Mouse (Mus musculus) gastrocnemius, adult 2 months (tissue): ENCODE measurements around the gene Nat8f6. TPM values are rescaled to one million over a fixed set of nuclear protein-coding genes. Genes with fewer than 3 reads are reported as not detected.

ENCODE experiments used
- microRNA-seq: library from miRNA; unstranded; fragments of <30 nt; microRNA quantifications from one replicate; pipeline ENCODE4 v1.2.0, GENCODE M21; 2021
- total RNA-seq, 2 experiments: library from RNA; stranded (reverse); gene quantifications; 2 replicates each; pipeline ENCODE4 v1.2.3; 2021

Nat8f6 gene
- total RNA-seq, 2 experiments from 2014 or later: not detected

Small RNA genes lying within 50 kb of the gene (microRNA-seq; reads per million reads assigned to microRNA genes)
- gene Mir6375: not detected

Other genes with a start within 250 kb of the Nat8f6 start
- under 1 TPM; 0.54 to 0.78 TPM for gene Alms1, start 233.4 kb downstream of the Nat8f6 start, total RNA-seq
- gene Nat8f7, start 107.7 kb downstream of the Nat8f6 start, total RNA-seq: under 1 TPM in 1 of 2 experiments, not detected in 1; 0.13 TPM
- not detected for gene Nat8f3, start 55.2 kb downstream of the Nat8f6 start, total RNA-seq
- not detected for gene Nat8f5, start within 50 bp of the Nat8f6 start, total RNA-seq
- gene Nat8, start 11.1 kb upstream of the Nat8f6 start, total RNA-seq: not detected
- gene Nat8f2, start 48.2 kb upstream of the Nat8f6 start, total RNA-seq: not detected
- gene Nat8f4, start 83.9 kb upstream of the Nat8f6 start, total RNA-seq: under 1 TPM; 0.15 to 0.28 TPM
- gene Tprkb, start 90.9 kb upstream of the Nat8f6 start, total RNA-seq: 10 to 100 TPM; 17.0 to 18.7 TPM
- gene Nat8f1, start 94.7 kb upstream of the Nat8f6 start, total RNA-seq: 1 to 10 TPM in 1 of 2 experiments, under 1 TPM in 1; 0.97 to 2.2 TPM
- gene Dusp11, start 140.7 kb upstream of the Nat8f6 start, total RNA-seq: 10 to 100 TPM; 29.2 to 36.5 TPM
- not detected for gene Figla, start 195.2 kb upstream of the Nat8f6 start, total RNA-seq
- gene Add2, start 207.7 kb upstream of the Nat8f6 start, total RNA-seq: under 1 TPM in 1 of 2 experiments, not detected in 1; 0.11 TPM